Mouse (Mus musculus) activated CD4-positive, CD25-positive, alpha-beta regulatory T cell, adult 4 months (primary cell): Measurements from ENCODE around the gene Mettl4. TPM values are rescaled to one million over a fixed set of nuclear protein-coding genes. Genes with fewer than 3 reads are reported as not detected.

ENCODE experiments used
- ATAC-seq: one replicate; pipeline ENCODE4 v1.8.0; 2017
- polyA plus RNA-seq, 2 experiments: library from polyadenylated mRNA; unstranded; fragments of 100-300 nt; shearing (Covaris generic); gene quantifications; one replicate each; pipeline ENCODE4 v1.2.1; 2017

The Mettl4 gene
- 10 to 100 TPM; 18.5 to 20.6 TPM for polyA plus RNA-seq

DNA sequence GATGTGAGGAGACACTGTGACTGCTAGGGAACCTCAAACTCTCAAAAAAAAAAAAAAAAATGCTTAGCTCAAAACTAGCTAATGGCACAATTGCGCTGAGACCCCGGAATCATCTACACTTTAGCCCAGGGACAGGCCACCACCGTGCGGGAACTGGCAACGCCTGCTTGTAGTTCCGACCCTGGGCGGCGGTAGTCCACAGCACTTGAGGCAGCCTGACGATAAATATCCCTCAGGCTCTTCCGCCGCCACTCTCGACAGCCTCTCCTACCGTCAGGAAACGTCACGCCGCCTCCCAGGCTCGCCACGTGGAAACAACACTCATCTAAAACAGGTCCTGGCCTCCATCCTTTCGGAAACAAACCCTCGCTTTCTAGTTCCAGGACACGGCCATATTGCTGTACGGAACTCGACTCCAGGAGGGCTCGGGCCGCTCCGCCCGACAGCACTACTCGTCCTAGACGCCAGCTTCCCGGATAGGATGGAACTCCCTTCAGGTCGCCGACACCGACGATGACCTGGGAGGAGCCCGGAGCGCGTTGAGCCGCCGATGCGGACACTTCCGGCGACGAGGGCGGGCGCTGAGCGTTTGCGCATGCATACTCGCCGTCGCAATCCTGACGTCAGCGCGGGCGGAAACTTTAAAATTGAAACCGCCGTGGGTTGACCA, at the start of gene Mettl4:
Mettl4 (minus strand) TSS at position 554 of the 670 bp plus-strand sequence.
- ATAC-seq, result peak; percentile 86

DNA sequence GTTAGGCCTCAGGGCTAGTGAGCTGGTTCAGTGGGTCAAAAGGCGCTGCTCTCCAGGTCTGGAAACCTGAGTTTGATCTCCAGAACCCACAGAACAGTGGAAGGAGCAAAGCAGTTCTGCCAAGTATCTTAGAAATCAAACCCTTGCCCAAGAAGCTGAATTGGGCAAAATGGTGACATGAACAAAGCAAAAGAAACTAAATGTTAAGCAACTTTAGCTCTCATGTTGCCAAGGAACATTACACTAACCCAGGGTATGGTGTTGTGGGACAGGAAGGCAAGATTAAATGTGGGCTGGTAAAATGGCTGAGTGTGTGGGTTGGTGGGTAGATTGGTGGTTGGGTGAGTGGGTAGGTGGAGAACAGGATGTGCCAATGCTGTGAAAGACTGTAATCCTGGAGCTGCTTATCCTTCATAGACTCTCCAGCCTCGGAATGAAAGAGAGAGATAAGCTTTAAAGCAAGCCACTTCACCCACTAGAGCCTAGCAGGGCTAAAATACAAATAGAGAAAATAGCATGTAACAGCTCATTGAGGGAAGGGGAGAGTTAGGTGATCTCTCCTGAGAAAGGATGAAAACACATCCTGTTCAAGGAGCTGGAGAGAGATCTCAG, 29.2 kb upstream of the Mettl4 start:
- no peak for ATAC-seq

DNA sequence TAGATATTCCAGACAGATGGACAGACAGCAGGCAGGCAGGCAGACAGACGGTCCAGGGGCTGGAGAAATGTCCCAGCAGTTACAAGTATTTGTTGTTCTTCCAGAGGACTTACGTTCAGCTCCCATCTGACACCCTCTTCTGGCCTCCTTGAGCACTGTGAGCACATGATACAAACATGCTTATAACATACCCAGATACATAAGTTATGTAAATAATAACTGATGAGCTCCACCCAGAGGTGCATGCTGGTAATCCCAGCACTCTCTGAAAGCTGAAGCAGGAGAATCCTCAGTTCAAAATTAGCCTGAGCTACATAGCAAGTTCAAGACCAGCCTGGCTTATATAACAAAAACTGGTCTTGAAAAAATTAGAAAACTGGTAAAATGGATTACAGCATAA, 18.7 kb upstream of the Mettl4 start:
- ATAC-seq, result no peak

DNA sequence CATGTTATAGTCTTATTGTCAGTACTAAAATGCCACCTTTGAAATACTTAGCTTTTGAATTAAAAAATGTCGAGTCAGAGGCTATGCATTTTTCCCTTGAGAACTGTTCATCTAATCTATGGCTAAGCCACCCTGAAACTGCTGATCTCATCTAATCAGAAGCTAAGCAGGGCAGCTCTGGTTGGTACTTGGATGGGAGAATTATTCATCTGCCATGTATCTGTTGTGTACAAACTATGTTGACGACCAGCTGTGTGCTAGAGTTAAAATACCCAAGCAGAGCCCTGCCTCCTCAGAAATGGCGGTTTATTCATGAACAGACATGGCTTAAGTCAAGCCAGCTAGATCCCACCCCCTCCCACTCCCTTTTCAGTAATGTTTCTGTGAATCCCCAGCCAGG, 14.9 kb upstream of the Mettl4 start:
- no peak for ATAC-seq

DNA sequence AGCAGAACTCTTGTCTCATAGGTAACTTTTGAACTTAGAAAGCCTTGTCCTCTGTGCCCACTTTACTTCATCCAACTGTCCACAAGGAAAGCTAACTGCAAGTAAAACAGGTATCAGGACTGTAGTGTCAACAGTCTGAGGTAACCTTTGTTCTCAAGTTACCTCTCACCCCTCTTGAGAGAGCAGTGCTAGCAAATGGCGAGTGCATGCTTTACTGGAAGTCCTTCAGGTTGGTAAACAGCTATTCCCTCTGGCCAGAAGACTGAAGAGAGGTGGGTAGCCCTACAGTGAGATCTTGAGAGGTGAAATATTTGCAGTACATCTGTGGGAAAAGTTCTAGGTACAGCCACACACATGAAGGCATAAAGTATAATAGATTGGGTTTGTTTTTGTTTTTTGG, 14.2 kb upstream of the Mettl4 start:
- ATAC-seq, result no peak

DNA sequence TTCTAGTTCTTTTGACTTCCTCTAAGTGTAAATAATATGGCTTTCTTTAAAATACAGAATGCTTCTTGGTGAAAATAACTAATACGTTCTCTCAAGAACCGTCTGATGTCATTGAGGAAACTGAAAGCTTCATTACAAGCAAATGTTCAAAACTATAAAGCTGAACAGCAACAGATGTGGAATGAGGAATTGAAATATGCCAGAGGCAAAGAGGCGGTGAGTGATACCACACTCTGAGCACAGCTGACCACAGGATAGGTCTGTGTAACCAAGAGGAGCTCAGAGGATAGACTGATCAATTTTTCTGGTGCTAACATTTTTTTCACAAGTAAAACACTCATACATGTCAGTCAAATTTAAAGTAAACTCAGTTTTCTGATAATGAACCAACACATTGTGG, 12.6 kb upstream of the Mettl4 start:
- no peak for ATAC-seq

DNA sequence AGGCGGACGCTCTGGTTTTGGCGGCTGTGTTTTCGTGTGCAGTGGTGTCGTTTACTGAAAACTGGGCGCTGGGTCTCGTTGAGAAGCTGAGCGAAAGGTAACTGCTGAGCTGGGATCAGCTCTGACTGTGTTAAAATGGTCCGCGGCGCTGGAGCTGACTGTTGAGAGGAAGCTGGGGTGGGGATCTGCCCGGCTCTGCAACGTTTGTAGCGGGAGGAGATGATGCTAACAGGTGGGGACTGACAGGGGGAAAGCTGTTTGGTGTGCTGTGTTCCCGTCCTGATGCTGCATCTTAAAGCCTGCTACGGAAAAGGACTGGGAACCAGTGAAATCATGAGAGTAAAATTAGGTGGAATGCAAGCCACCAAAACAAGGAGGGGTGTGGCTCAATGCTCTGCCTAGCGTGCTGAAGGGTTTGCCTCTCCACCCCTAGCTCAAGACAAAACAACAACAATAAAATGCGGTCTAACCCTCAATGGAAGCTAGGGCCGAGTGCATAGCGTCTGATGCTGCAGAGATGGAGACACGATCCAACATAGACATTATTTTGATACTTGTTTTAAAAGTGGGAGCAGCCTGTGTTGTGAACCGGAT, 414 bp upstream of the Mettl4 start:
- ATAC-seq, result peak; percentile 3

DNA sequence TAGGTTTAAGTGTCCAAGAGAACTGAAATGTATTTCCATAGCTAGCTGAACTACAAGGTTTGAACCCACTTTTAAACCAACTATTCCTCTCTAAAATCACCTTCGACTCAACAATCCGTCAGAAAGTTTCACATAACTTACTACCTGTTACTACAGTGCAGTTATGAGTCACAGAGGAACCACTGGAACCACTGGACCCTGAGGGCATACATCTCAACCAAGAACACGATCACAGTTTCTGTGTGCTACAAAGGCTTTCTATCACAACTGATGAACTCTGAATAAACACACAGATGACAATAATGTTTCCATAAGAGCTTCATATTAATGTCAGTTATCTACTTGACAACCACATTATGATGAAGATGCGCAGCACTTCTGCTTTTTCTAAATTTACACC, 11.6 kb downstream of the Mettl4 start:
- ATAC-seq, result no peak

DNA sequence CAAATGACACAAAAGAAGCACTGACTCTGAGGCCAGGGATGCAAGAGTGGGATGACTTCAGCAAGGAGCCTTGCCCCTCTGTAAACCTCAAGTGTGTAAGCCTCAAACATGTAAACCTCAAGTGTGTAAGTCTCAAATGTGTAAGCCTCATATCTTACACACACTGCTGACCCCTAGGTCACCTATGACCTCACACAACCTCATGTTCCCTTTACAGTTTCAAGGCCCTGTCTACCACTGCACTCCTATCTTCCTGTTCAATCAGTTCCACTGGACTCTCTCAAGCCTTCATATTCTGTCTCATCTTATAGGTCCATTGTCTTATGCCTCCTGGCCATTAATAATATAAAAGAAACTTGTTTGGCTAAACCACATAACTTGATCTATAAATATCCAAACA, 13.9 kb downstream of the Mettl4 start:
- ATAC-seq, result no peak

DNA sequence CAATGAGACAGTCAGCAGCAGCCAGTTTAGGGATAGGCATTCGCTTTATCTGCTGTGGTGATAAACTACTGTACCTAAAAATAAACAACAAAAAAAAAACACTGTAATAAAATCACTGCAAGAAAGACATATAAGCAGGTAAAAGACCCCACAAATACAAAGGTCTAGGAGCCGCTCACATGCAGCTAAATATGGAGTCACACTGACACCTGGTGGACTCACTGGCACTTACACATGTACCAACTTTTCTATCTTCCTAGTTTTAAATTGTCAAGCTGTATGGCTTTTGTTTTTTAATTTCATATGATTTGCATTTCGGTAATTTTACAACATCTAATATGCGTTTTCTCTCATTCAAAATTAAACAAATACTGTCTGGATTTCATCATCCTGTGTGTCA, 14.4 kb downstream of the Mettl4 start:
- ATAC-seq, result no peak

DNA sequence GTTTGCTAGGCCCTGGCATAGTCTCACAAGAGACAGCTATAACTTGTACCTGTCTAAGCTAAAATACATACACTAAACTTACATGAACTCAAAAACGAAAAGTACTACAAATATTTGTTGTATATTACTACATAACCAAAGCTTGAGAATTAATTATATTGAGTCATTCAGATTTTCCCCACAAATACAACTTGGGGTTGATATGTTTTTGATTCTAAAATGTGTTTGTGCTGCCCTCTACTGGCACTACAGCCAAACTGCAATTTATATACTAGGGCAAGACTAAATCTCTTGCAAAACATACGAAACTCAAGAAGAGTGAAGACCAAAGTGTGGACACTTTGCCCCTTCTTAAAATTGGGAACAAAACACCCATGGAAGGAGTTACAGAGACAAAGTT, 19.4 kb downstream of the Mettl4 start:
- peak; percentile 74 for ATAC-seq

DNA sequence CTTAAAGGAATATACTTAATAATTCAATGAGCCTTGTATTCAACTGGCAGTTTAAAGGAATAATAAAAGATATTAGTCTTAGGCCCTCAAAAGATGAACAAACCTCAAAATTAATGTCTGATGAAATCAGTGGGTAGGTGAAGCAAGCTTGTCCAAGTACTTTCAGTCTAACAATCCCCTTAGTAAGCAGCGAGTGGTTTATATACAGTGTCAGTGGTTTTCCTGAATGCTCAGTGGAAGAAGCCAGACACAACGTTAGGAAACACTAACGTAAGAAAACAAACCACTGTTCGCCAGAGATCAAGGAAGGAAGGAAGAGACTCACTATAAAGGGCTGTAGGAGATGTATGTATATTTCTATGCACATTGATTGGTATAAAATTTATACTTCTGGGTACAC, 23.1 kb downstream of the Mettl4 start:
- ATAC-seq, result no peak

DNA sequence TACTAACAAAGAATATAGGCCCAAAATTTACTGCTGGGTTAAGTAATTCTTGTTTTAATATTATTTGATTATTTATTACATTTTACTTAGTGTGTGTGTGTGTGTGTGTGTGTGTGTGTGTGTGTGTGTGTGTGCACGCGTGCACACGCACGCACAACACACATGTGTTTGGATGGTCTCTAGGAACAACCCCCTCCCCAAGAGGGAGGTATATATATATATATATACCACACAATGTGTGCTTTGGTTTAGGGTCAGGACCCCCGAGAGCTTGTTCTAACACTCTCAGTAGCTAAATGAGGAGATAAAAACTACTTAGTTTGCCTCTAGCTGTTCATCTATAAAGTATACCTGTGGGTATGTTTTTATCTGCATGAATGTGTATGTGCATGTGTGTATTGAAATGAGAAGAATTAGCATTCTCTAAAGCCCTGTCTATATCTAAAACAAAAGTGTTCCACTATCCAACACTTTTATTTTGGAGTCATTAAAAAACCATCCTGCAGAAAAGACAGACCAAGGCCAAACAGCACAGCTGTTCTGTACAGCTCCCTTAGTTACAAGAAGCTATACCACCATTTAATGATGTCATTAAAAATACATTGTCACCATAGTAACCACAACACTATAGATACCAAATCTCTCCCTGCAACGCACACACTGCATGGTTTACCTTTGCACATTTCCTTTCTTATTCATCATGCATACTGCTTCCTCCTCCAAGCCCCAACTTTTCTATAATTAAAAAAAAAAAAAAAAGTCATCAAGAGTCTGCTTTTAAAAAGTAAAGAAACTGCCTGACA, 76.1 kb downstream of the Mettl4 start:
- ATAC-seq, result no peak
